Mouse (Mus musculus) frontal cortex, postnatal 14 days (tissue): ENCODE data around the gene Txndc5.

Experiments used
- DNase-seq, 2 experiments: peaks; one replicate each; pipeline ENCODE4 v3.0.0; 2022; ENCODE audit warnings: low spot score in 2 of 2

The Txndc5 gene

GRCm38 (mm10) chr13:38528687-38529294 is at the start of gene Txndc5:
TSS of gene Txndc5 (minus strand) at chr13:38528824.
- DNase-seq: no peak

GRCm38 (mm10) chr13:38574668-38575067 is 46.0 kb upstream of the Txndc5 start:
- no peak for DNase-seq

GRCm38 (mm10) chr13:38573281-38573680 is 44.7 kb upstream of the Txndc5 start:
- no peak for DNase-seq

- no peak for DNase-seq
Observed at GRCm38 (mm10) chr13:38565245-38565644, 36.6 kb upstream of the Txndc5 start.

GRCm38 (mm10) chr13:38554611-38555010 is 26.0 kb upstream of the Txndc5 start:
- DNase-seq: no peak

GRCm38 (mm10) chr13:38554210-38554609 is 25.6 kb upstream of the Txndc5 start:
- DNase-seq: no peak

- no peak for DNase-seq
Observed at GRCm38 (mm10) chr13:38548681-38549080, 20.1 kb upstream of the Txndc5 start.

GRCm38 (mm10) chr13:38547717-38548116 is 19.1 kb upstream of the Txndc5 start:
- DNase-seq: no peak

- no peak for DNase-seq
Observed at GRCm38 (mm10) chr13:38546754-38547153, 18.1 kb upstream of the Txndc5 start.

GRCm38 (mm10) chr13:38545460-38545859 is 16.8 kb upstream of the Txndc5 start:
- DNase-seq: no peak

GRCm38 (mm10) chr13:38544769-38545445 is 16.3 kb upstream of the Txndc5 start:
- no peak for DNase-seq

GRCm38 (mm10) chr13:38543455-38544125 is 15.0 kb upstream of the Txndc5 start:
- no peak for DNase-seq

GRCm38 (mm10) chr13:38539192-38539900 is 10.7 kb upstream of the Txndc5 start:
- DNase-seq: no peak

GRCm38 (mm10) chr13:38537521-38537920 is 8.9 kb upstream of the Txndc5 start:
- no peak for DNase-seq

- DNase-seq: no peak
Observed at GRCm38 (mm10) chr13:38534731-38535130, 6.1 kb upstream of the Txndc5 start.

- DNase-seq: no peak
Observed at GRCm38 (mm10) chr13:38534016-38534415, 5.4 kb upstream of the Txndc5 start.

GRCm38 (mm10) chr13:38533461-38533860 is 4.8 kb upstream of the Txndc5 start:
- DNase-seq: no peak

GRCm38 (mm10) chr13:38531498-38531897 is 2.9 kb upstream of the Txndc5 start:
- no peak for DNase-seq

- no peak for DNase-seq
Observed at GRCm38 (mm10) chr13:38529576-38529975, 952 bp upstream of the Txndc5 start.

- DNase-seq: peak; percentile 68 to 80
Observed at GRCm38 (mm10) chr13:38527797-38528650, 600 bp downstream of the Txndc5 start.

GRCm38 (mm10) chr13:38527041-38527796 is 1.4 kb downstream of the Txndc5 start:
- peak in 1 of 2 experiments; percentile 25 for DNase-seq
